Mouse (Mus musculus) lung, adult 2 months (tissue): Measurements from ENCODE around the gene B9d1.

Experiments
- CTCF ChIP-seq: fragments of 200-500 bp; IDR thresholded peaks from 2 replicates; pipeline ENCODE4 v1.5.1; 2011; ENCODE audit warnings: mild to moderate bottlenecking, low read length, control low read depth; ENCODE audit not compliant: insufficient read depth
- POLR2A ChIP-seq: fragments of 200-500 bp; IDR thresholded peaks from 2 replicates; pipeline ENCODE4 v1.6.1; 2011; ENCODE audit warnings: low read depth, mild to moderate bottlenecking, control low read depth, low read length, borderline replicate concordance; ENCODE audit errors: extremely low read depth

DNA sequence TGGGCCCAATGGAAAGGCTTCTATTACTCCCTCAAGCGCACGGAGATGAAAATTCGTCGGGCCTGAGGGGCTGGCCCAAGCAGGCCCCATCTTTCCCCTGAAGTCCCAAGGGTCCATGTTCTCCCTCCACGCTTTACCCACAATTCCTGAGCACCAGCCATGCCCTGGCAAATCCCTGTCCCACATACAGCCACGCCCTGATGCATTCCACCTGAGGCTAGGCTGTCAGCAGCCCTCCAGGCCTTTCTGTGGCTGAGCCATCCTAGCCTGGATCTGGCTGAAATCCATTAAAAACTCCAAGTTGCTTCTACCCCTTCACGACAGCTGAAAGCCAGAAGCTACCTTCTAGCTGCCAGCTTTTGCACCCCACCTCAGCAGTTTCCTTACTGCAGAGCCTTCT is 17.0 kb upstream of the B9d1 start:
- TF ChIP-seq POLR2A, result no peak
- no peak for TF ChIP-seq CTCF
